Mouse (Mus musculus) kidney, postnatal 14 days (tissue): ENCODE measurements around the gene Spsb4.
"Not testable (repeated sequence)": the region's sequence is repeated elsewhere in the genome, so short reads cannot be mapped to it uniquely, and the experiment has no call there.

ENCODE experiments used
- DNase-seq: peaks from one replicate; pipeline ENCODE4 v3.0.0; 2022; ENCODE audit warnings: mixed read lengths

Gene Spsb4

DNA sequence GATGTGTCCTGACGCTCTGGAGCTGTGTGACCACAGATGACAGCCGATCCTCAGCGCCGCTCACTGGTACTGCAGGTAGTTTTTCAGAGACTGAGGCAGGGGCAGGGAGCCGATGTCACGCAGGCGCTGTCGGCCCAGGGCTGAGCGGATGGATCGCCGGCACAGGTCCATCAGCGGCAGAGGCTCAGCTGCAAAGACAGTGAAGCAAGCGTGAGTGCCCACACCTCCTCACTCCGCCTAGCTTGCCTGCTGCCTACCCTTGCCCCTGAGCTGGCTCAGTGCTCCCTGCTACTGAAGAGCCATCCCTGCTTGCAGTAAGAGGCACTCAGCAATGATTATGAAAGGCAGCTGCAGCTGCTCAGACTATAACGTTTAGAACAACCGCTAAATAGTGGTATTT, 74.1 kb downstream of the Spsb4 start:
- DNase-seq: no peak

DNA sequence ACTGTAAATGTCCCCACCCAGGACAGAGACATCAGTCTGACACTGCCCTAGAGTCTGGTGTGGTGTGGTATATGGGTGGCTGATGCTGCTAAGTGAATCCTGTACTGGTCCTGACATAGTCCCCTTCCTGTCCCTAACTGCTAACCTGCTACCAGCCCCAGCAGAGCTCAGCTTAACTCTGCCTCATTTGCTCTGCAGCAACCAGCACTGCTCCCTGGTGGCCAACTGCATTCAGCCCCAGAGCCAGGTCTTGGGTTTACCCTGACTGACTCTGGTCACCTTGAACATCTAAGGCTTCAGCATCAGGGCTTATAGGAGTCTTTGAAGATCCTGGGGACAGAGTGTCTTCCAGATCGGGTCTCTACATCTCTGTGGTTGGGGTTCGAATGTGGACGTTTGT, 75.7 kb downstream of the Spsb4 start:
- no peak for DNase-seq

DNA sequence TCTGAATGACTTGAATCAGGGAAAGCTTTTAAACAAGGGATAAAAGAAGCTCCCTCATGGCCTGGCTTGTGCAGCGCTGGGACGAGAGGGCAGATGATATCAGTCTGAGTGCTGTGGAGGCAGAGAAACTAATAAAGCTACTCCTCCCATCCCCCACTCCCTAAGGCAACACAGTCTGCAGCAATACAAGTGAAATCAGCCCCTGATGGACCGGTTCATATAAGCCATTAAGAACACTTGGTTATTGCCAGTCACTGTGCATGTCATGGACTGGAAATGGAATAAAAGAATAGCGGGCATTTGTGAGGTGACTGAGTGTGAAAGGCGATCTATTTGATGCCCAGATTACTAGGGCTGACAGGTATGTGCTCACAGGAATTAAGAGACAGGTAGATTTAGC, 79.8 kb downstream of the Spsb4 start:
- DNase-seq: no peak

DNA sequence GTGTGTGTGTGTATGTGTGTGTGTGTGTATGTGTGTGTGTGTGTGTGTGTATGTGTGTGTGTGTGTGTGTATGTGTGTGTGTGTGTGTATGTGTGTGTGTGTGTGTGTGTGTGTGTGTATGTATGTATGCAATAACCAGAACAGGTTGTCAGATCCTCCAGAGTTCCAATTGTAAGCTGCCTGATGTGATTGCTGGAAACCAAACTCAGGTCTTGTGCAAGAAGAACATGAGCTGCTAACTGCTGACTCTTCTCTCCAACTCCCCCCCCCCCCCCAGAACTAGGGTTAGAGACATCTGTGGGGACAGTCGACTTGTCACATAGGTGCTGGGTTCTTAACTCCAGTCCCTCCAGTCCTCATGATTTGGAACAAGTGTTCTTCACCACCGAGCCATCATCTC, 82.2 kb downstream of the Spsb4 start:
- DNase-seq: not testable (repeated sequence)

DNA sequence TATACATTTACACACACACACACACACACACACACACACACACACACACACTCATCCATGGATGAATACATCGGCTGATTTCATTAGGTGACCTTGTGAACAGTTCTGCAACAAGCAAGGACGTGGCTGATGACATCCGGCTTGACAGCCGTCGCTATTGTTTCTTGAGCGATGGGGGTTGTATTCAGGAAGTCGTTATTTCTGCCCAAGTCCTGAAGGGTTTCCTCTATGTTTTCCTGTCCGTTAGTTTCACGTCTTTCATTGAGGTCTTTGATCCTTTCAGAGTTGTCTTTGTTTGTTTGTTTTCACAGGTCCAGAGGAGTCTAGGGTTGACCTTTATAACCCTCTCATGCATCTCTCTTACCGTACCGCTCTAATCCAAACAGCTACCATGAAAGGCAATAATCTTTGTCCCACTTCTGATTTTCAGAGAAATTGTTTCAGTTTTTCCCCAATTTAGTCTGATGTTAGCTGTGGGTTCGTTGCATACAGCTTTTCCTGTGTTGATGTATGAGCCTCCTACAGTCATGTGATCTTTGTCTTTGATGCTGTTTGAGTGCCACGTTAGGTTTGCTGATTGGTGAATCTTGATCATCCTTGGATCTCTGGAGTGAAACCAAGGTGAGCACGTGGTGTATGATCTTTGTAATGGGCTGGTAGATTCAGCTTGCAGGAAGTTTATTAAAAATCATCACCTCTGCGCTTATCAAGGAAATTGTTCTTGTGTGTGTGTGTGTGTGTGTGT, 82.9 kb downstream of the Spsb4 start:
- no peak for DNase-seq

DNA sequence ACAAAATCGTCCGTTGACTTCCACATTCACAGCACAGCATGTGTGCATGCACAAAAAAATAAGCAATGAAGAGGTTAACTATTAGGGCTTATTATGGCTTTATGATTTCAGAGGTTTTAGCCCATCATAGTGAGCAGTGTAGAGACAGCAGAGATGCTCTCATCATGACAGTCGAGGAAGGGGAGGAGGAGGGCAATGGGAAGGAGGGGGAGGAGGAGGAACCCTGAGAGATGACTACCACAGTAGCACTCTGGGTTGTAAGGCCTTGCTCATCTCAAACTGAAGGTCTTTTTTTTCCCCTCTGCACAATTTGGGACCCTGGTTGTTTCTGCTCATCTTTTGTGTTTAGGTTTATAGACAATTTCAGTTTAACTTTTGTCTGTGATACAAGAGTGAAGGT, 83.8 kb downstream of the Spsb4 start:
- no peak for DNase-seq

DNA sequence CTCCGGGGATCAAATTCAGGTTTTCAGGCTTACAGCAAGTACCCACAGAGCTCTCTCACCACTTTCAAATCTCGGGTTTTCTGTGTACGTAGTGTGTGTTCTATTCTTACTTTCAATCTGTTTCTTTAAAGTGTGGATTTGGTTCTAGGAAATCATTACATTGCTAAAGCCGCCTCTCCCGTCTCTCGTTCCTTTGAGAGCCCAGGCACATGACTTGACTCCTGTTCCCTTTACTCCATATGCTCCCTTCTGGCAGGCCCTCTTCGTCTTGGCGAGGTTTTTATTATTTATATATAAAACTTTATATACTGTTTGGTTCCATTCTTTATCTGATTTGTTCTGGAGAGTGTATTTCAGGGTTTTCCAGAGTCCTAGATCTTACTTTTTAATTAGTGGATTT, 85.9 kb downstream of the Spsb4 start:
- DNase-seq: no peak

DNA sequence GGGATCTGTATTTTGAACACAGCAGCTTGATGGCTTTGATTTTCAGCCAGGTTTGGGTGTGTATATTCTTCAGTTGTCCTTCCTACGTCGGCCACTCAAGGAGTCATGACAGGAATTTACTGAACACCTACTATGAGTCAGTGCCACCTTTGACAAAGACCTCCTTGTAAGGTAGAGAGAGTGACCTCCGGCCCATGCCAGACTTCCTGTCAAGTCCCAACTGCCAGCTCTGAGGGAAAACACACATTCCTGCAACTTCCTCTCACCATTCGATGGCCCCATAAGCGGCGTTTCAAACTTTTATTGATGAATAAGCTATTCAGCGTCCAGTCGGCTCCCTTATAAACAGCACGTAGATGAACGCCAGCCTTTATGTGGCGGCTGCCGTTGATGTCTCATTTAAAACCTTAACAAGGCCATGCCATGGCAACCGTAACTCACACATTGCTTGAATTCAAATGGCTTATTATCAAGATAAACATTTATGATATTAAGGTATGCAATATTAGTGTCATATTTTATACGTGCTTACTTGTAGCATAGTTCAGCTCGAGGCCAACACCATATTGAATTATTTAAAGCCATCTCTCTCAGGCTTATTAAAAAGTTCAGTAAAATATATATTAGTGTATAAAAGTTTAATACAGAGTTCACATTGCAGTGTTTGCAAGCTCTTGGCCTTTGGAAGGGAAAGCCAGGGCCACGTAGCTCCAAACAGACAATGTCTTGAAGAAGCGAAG, 94.9 kb downstream of the Spsb4 start:
- DNase-seq: no peak

DNA sequence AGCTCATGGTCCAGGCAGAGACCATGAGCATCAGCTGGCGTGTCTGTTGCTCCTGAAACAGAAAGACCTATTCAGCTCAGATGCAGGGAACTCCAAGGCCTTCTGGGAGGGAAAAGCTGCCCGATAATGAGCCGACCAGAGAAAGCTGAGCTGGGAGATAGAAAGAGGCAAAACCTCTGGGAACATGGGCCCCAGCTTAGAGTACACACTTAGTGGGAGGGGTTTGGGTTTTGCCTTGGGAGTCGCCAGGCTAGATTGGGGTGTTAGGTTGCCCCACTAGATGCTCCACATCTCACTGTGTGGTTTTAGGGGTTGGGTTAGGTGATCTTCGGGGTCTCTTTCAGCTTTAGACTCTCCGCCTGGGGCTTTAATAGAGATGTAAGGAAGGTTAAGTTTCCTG, 95.5 kb downstream of the Spsb4 start:
- DNase-seq: no peak

DNA sequence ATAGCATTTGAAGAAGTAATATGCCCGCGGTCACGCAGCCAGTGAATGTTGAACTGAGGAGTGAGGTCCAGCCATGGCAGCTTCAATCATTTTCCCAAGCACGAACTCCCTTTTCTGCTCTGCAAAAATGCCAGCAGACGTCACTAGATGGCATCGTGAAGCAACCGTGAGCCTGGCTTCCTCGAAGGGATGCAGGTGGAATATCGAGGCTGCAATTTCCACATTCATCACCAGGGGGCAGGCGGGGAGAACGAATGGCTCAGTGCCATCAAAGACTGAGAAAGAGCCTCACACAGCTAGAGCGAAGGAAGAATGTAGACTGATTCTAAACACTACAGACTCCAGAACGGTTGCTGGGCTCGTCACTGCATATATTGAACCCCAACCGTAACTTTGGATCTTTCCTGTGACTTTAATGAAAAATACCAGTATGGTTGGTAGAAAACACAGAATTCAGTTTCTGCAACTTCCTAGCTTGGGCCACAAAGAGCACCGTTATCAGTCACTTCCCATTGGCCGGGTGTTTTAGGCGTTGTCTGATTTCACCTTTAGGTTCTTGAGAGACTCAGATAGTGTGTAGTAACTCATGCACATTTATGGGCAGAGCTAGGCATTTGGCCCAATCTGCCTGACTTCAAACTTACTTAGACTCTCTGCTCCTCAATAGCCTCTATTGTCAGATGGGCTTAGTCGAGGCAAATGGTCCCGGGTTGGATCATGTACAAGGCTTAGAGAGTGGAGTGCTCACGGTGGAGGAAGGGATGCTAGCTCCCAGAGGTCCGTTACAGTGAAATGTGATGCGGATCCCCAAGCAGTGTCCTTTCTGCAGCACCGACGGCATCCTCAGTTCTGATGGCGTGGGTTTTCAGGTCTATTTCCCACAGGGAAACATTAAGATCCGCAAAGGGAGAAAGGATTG, 101.8 kb downstream of the Spsb4 start:
- peak; percentile 95 for DNase-seq

DNA sequence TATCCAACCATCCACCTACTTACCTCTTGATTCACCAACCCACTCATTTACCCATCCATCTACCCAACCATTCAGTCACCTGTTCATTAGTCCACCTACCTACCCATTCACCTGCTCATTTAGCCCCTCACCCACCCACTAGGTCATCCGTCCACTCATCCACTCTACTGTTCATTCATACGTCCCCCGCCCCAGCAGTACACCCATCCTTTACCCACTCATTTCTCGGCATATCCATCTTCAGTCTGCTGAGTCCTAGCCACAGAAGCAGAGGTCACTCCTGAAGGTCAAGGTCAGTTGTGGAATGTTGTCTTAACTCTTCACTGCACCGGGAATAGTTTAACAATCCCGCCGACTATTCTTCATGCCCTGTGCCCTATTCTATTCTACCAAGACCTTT, 102.6 kb downstream of the Spsb4 start:
- no peak for DNase-seq

DNA sequence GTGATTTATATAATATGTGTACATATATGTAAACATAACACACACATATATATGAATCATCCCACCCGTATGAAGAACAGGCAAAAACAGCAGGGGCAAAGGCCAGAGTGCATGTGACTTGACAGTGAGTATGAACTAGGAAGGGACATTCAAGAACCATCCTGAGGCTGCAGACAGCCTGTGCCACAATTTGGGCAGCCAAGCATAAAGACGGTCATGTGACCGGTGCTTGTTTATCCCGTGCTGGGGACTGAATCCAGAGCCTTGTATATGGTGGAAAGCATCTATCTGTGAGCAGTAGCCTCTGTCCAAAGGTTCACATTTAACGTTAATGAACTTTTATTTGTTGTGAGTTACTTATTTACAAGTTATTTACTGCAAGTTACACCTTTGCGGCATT, 103.8 kb downstream of the Spsb4 start:
- DNase-seq: peak; percentile 47

DNA sequence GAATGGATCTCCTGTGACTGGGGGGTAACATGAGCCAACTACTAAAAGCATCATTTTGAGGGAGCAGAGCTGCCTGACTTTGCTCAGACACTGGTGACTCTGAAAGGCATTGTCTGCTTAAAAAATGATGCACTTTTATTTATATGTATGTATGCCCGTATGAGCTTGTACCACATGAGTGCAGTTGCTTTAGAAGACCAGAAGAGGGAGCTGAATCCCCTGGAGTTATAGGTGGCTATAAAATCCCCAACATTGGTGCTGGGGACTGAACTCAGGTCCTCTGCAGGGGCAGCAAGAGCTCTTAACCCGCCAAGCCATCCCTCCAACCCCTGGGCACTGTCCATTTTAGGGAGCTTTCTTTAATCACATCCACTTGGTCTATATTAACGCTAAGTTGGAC, 104.6 kb downstream of the Spsb4 start:
- no peak for DNase-seq

DNA sequence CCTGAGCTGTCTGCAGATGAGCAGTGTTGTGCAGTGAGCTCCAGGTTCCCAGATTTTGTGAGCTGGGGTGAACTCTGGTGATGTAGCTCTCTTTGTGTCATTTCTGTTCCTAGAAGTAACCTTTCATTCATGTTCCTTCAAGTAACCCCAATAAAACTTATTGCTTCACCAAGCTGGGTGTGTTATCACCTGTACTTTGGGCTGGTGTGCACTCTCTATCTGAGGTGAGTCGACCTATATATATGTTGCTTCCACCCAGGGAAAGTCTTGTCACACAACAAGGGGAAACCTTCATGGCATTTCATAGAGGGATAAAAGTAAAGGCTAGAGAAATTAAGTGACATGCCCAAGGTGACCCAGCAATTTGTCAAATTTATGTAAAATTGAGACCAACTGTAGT, 109.1 kb downstream of the Spsb4 start:
- DNase-seq: no peak

DNA sequence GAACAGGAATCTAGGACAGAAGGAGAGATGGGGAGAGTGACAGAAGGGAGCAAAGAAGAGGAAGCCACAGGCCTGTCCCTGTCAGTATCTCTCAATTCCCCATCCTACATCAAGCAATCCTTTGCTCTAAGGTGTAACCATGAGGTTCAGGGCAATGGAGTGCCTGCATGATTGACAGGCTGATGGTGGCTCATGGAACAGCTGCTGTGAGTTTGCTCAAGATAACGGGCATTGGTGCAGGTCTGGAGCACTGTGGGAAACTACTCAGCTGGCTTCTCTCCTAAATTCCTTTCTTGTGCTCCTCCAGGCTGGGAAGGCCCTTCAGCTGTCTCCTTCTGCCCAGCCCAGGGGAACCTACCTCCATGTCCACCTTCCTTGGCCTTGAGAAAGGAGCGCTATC, 109.9 kb downstream of the Spsb4 start:
- no peak for DNase-seq

DNA sequence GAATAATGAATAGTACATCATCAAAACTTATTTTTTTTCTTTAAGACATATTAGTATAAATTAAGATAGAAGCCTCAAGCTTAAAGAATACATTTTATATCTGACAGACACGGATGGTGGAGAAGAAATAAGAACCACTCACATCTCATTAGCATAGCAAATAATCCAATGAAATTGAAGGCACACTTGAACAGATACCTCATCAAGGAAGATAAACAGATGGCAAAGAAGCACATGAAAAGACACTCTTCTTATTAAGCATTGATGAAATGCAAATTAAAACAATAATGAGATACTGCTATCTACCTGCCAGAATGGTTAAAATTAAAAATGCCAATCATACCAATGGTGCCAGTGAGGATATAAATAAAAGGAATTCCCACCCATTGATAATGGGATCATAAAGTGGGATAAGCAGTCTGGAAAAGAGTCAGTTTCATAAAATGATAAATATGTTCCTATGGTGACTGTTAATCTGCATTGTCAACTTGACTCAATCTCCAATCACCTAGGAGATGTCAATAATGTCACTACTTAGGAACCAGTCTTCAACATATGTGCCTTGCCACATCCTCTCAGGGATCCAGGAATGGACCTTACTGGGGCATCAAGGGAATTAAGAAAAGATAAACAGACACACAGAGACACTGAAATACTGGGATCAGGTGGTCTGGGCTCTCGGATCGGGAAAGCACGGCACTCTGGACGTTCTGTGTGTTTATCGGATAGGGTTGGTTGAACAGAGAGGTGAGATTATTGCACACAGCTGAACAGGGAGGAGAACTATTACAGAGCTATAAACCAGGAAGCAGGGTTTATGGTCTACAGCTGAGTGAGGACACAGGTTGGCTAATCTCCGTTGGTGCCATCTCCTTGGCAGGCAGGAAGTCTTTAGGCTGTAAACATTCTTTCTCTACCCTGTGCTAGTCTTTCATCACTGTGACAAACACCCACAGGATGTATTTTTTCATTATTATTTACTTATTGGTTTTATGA, 114.0 kb downstream of the Spsb4 start:
- no peak for DNase-seq

DNA sequence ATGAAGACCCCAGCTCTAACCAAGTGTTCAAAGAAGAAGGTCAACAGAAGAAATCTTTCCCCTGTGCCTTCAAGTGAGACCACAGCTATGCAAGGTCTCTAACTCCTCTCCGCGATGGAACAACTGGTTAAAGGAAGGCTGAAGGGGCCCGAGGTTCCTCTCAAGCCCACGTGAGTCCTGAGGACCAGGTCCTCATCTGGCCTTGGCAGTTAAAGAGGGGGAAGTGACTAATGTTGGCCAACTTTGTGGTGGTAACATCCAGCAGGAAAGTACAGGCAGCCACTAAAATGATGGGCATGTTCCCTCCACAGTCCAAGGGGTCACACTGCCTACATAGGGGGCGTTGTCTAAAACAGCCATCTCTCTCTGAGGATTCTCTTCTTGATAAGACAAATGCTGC, 118.9 kb downstream of the Spsb4 start:
- DNase-seq: no peak

DNA sequence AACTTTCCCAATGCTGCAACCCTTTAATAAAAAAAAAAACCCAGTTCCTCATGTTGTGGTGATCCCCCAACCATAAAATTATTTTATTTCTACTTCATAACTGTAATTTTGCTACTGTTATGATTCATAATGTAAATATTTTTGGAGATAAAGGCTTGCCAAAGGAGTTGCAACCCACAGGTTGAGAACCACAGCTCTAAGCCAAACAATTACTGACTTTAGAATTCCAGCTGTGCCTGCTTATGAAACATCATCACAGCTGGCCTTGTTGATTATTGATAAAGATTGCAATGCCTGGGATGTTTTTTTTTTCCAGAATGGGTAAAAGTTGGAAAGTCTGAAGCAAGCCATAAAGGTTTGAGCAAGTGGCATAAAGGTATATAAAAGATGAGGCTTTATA, 119.6 kb downstream of the Spsb4 start:
- DNase-seq: no peak

DNA sequence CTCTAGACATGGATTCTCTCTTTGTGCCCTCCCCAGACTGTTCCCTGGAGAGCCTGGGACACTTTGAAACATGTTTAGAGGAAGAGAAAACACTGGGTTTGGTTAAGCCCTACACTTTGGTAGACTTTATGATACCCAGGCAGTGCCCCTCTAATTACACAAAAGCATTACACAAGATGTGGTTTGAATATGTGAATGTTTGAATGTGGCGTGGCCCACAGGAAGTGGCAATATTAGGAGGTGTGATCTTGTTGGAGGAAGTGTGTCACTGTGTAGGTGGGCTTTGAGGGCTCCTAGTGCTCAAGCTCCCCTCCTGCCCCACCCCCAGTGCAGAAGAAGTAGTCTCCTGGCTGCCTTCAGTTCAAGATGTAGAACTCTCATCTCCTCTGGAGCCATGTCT, 122.0 kb downstream of the Spsb4 start:
- DNase-seq: no peak

DNA sequence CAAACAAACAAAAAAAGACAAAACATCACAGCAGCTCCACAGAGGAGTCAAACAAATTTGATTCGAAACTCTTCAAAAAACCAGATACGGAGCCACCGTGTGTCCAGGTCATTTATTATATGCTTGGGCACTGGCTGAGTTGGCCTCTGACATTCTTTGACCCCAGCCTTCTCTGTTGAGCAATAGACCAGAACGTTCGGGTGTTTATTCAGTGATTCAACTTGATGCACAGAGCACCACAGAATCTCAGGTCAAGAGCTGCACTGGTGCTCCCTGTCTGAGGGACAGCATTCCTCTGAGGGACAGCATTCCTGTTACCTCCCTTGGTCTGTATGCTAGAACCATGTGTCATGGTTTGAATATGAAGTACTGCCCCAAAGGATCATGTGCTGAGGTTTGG, 125.1 kb downstream of the Spsb4 start:
- peak; percentile 36 for DNase-seq
